Mouse (Mus musculus) right cerebral cortex, postnatal 25 days (tissue): ENCODE data around the gene Prss34.

Experiments used
- DNase-seq: peaks from one replicate; pipeline ENCODE4 v3.0.0; 2022

Prss34 gene

GRCm38 (mm10) chr17:25298094-25298493, at the start of gene Prss34:
TSS of gene Prss34 (plus strand) at chr17:25298394.
- DNase-seq = no peak

GRCm38 (mm10) chr17:25250181-25250835, 47.9 kb upstream of the Prss34 start:
- DNase-seq = no peak

- DNase-seq = no peak
Measured at GRCm38 (mm10) chr17:25252643-25253042, 45.6 kb upstream of the Prss34 start.

GRCm38 (mm10) chr17:25253760-25254159, 44.4 kb upstream of the Prss34 start:
- DNase-seq = peak; percentile 39

- DNase-seq = no peak
Measured at GRCm38 (mm10) chr17:25255110-25255509, 43.1 kb upstream of the Prss34 start.

- DNase-seq = no peak
Measured at GRCm38 (mm10) chr17:25256140-25256754, 41.9 kb upstream of the Prss34 start, which contains the start of gene Baiap3. TSS of gene Baiap3 (minus strand) at chr17:25256364.

- no peak for DNase-seq
Measured at GRCm38 (mm10) chr17:25257804-25258261, 40.4 kb upstream of the Prss34 start.

GRCm38 (mm10) chr17:25264453-25264852, 33.7 kb upstream of the Prss34 start:
- no peak for DNase-seq

GRCm38 (mm10) chr17:25270795-25271335, 27.3 kb upstream of the Prss34 start:
- DNase-seq = no peak

GRCm38 (mm10) chr17:25272326-25272725, 25.9 kb upstream of the Prss34 start:
- DNase-seq = no peak

- peak; percentile 93 for DNase-seq
Measured at GRCm38 (mm10) chr17:25272951-25273705, 25.1 kb upstream of the Prss34 start.

GRCm38 (mm10) chr17:25273706-25274501, 24.3 kb upstream of the Prss34 start:
- peak; percentile 94 for DNase-seq

- DNase-seq = no peak
Measured at GRCm38 (mm10) chr17:25274571-25275346, 23.4 kb upstream of the Prss34 start, which contains the start of gene Ube2i. TSS of gene Ube2i (minus strand) at chr17:25274622.

GRCm38 (mm10) chr17:25275833-25276232, 22.4 kb upstream of the Prss34 start:
- DNase-seq = no peak

GRCm38 (mm10) chr17:25282133-25282532, 16.1 kb upstream of the Prss34 start:
- DNase-seq = no peak

GRCm38 (mm10) chr17:25285033-25285432, 13.2 kb upstream of the Prss34 start:
- peak; percentile 20 for DNase-seq

GRCm38 (mm10) chr17:25288842-25289241, 9.4 kb upstream of the Prss34 start:
- DNase-seq = peak; percentile 44

GRCm38 (mm10) chr17:25290411-25290810, 7.8 kb upstream of the Prss34 start:
- no peak for DNase-seq

GRCm38 (mm10) chr17:25293495-25293894, 4.7 kb upstream of the Prss34 start:
- no peak for DNase-seq

- DNase-seq = no peak
Measured at GRCm38 (mm10) chr17:25294111-25294510, 4.1 kb upstream of the Prss34 start.

- no peak for DNase-seq
Measured at GRCm38 (mm10) chr17:25308346-25308745, 10.2 kb downstream of the Prss34 start, which contains the start of gene Prss28. TSS of gene Prss28 (plus strand) at chr17:25308646.

GRCm38 (mm10) chr17:25318354-25318753, 20.2 kb downstream of the Prss34 start, which contains the start of gene Prss29:
TSS of gene Prss29 (plus strand) at chr17:25318654.
- no peak for DNase-seq
